ENCODE assay signal across 19 mouse cellular contexts in genomic region chr1:156108400-156108799, GRCm38 (mm10).
DNase-seq lines count a peak whose midpoint lies in the region; ATAC-seq lines count a peak whose summit lies in the region.
"Had no signal": no experiment of that assay in that cellular context is flagged by ENCODE, and none has a peak within 500 bp of the region (broad histone marks: within the 10 kb centered on the region; RNA-seq: fewer than 3 reads in every experiment).

No protein-coding gene starts in this region.

- H3K36me3 ChIP-seq in forebrain, embryonic 14.5 days (ENCODE audit: control insufficient read depth, insufficient read depth, low read length): no peaks in the 10 kb centered on the region
- H3K36me3 ChIP-seq in forebrain, embryonic 10.5 days (replicated peaks): no peaks in the 10 kb centered on the region
- peaks cover 10% of the 10 kb centered on the region for H3K36me3 ChIP-seq in megakaryocyte, embryonic 14.5 days (replicated peaks; ENCODE audit: low read length)
- H3K36me3 ChIP-seq in limb, embryonic 10.5 days: no peaks in the 10 kb centered on the region
- no peaks in the 10 kb centered on the region for H3K36me3 ChIP-seq in neural tube, embryonic 14.5 days (ENCODE audit: control insufficient read depth, insufficient read depth, low read length)
- H3K36me3 ChIP-seq: embryonic facial prominence, embryonic 13.5 days; heart, embryonic 10.5 days had no signal

- H3K27me3 ChIP-seq in forebrain, embryonic 14.5 days (replicated peaks; ENCODE audit: control insufficient read depth, insufficient read depth, low read length): no peaks in the 10 kb centered on the region
- H3K27me3 ChIP-seq in forebrain, embryonic 10.5 days (ENCODE audit: poor library complexity, severe bottlenecking): no peaks in the 10 kb centered on the region
- no peaks in the 10 kb centered on the region for H3K27me3 ChIP-seq in megakaryocyte, embryonic 14.5 days (replicated peaks)
- H3K27me3 ChIP-seq in limb, embryonic 10.5 days (ENCODE audit: low read depth, poor library complexity, severe bottlenecking): peaks cover 11% of the 10 kb centered on the region; the same call in 1 of the 2 replicates
- no peaks in the 10 kb centered on the region for H3K27me3 ChIP-seq in neural tube, embryonic 14.5 days (ENCODE audit: control insufficient read depth, insufficient read depth, low read length)
- H3K27me3 ChIP-seq: embryonic facial prominence, embryonic 13.5 days; forebrain, embryonic 13.5 days had no signal

- no peak overlapping the region for H3K9ac ChIP-seq in forebrain, embryonic 14.5 days (ENCODE audit: low read length)
- no peak overlapping the region for H3K9ac ChIP-seq in neural tube, embryonic 14.5 days (replicated peaks; ENCODE audit: low read depth, low read length)
- H3K9ac ChIP-seq: embryonic facial prominence, embryonic 13.5 days; forebrain, embryonic 13.5 days; hindbrain, embryonic 14.5 days; liver, embryonic 14.5 days had no signal

- H3K4me3 ChIP-seq in forebrain, embryonic 14.5 days (ENCODE audit: low read depth, low read length): no peak overlapping the region
- H3K4me3 ChIP-seq in forebrain, embryonic 10.5 days: no peak overlapping the region
- peak overlapping the region; percentile 72 for H3K4me3 ChIP-seq in megakaryocyte, embryonic 14.5 days (replicated peaks)
- H3K4me3 ChIP-seq in limb, embryonic 10.5 days: peak overlapping the region; percentile 6; the same call in 1 of the 2 replicates
- H3K4me3 ChIP-seq in neural tube, embryonic 14.5 days (ENCODE audit: low read depth, low read length): no peak overlapping the region
- H3K4me3 ChIP-seq: embryonic facial prominence, embryonic 13.5 days; forebrain, embryonic 13.5 days; heart, embryonic 10.5 days; left cerebral cortex, adult 2 months had no signal

- ATAC-seq in forebrain, embryonic 14.5 days: peak; percentile 34; the same call in 1 of the 2 replicates
- no peak for ATAC-seq in megakaryocyte, adult 5-6 weeks (ENCODE audit: poor library complexity, severe bottlenecking)
- peak; percentile 38; the same call in 1 of the 2 replicates for ATAC-seq in neural tube, embryonic 14.5 days (ENCODE audit: low read depth)
- ATAC-seq: forebrain, embryonic 13.5 days had no signal

- H3K4me1 ChIP-seq in forebrain, embryonic 14.5 days (ENCODE audit: control insufficient read depth, insufficient read depth, low read length): no peaks in the 10 kb centered on the region
- peaks cover 17% of the 10 kb centered on the region for H3K4me1 ChIP-seq in forebrain, embryonic 10.5 days
- H3K4me1 ChIP-seq in megakaryocyte, embryonic 14.5 days: peaks cover 71% of the 10 kb centered on the region
- peaks cover 21% of the 10 kb centered on the region for H3K4me1 ChIP-seq in limb, embryonic 10.5 days
- H3K4me1 ChIP-seq in neural tube, embryonic 14.5 days (ENCODE audit: control insufficient read depth, insufficient read depth, low read length): no peaks in the 10 kb centered on the region

- 14% methylated on average over 10 of the region's 10 CpGs for WGBS in forebrain, embryonic 14.5 days
- 45% methylated on average over 10 of the region's 10 CpGs for WGBS in forebrain, embryonic 10.5 days
- 13% methylated on average over 10 of the region's 10 CpGs for WGBS in limb, embryonic 10.5 days
- 7% methylated on average over 10 of the region's 10 CpGs for WGBS in neural tube, embryonic 14.5 days

- no peak overlapping the region for H3K4me2 ChIP-seq in forebrain, embryonic 14.5 days (ENCODE audit: low read length)
- no peak overlapping the region for H3K4me2 ChIP-seq in neural tube, embryonic 14.5 days (ENCODE audit: low read depth, low read length)
- H3K4me2 ChIP-seq: embryonic facial prominence, embryonic 13.5 days; forebrain, embryonic 13.5 days; hindbrain, embryonic 14.5 days had no signal

- no peak overlapping the region for H3K27ac ChIP-seq in forebrain, embryonic 14.5 days (ENCODE audit: low read depth, low read length)
- H3K27ac ChIP-seq in forebrain, embryonic 10.5 days: no peak overlapping the region
- peak overlapping the region; percentile 10; the same call in 1 of the 2 replicates for H3K27ac ChIP-seq in limb, embryonic 10.5 days
- H3K27ac ChIP-seq in neural tube, embryonic 14.5 days (ENCODE audit: low read depth, low read length): no peak overlapping the region
- H3K27ac ChIP-seq: embryonic facial prominence, embryonic 13.5 days; forebrain, embryonic 13.5 days; heart, embryonic 10.5 days; hindbrain, embryonic 14.5 days; left cerebral cortex, adult 2 months; liver, embryonic 14.5 days; macrophage had no signal

- no peaks in the 10 kb centered on the region for H3K9me3 ChIP-seq in forebrain, embryonic 14.5 days (replicated peaks; ENCODE audit: control insufficient read depth, low read length)
- H3K9me3 ChIP-seq in forebrain, embryonic 10.5 days: peaks cover 3% of the 10 kb centered on the region; the same call in 1 of the 2 replicates
- H3K9me3 ChIP-seq in megakaryocyte, embryonic 14.5 days: peaks cover 14% of the 10 kb centered on the region
- H3K9me3 ChIP-seq in limb, embryonic 10.5 days (replicated peaks): no peaks in the 10 kb centered on the region
- no peaks in the 10 kb centered on the region for H3K9me3 ChIP-seq in neural tube, embryonic 14.5 days (ENCODE audit: control insufficient read depth, low read length)
- H3K9me3 ChIP-seq: embryonic facial prominence, embryonic 13.5 days; heart, embryonic 10.5 days had no signal

- DNase-seq in forebrain, embryonic 14.5 days (ENCODE audit: low spot score): peak; percentile 14
- no peak for DNase-seq in forebrain, embryonic 10.5 days (ENCODE audit: extremely low spot score, low spot score)
- no peak for DNase-seq in limb, embryonic 10.5 days (ENCODE audit: low spot score)
- DNase-seq in right cerebral cortex, postnatal 14 days: no peak
- no peak for DNase-seq in left cerebral cortex, adult 8-10 months (ENCODE audit: low spot score in 2 of 2)
- DNase-seq: cerebellum, adult 2 months; kidney, postnatal 25 days; right cerebral cortex, postnatal 4 days; thymus, postnatal 25 days had no signal

Comparison
In these comparisons a context has a peak if more than half of its experiments do, and no peak if none do; other contexts are left out.
1. H3K4me3 ChIP-seq: peak in megakaryocyte, embryonic 14.5 days (single experiment) and limb, embryonic 10.5 days (single experiment); none in forebrain, embryonic 14.5 days (single experiment), forebrain, embryonic 10.5 days (single experiment) and neural tube, embryonic 14.5 days (single experiment).